Mouse (Mus musculus) gastrocnemius, postnatal 36 days (tissue): ENCODE results near the gene Elmo1. TPM values are rescaled to one million over a fixed set of nuclear protein-coding genes. Genes with fewer than 3 reads are reported as not detected.

Experiments used
- DNase-seq, 2 experiments: peaks; one replicate each; pipeline ENCODE4 v3.0.0; 2022
- intact Hi-C: fragments of 180-260 bp; cut with DNase I; formaldehyde crosslinking; loops from one replicate; pipeline ENCODE4 v1.15.1; 2025
- long read RNA-seq, 2 experiments: library from polyadenylated mRNA; stranded (forward); transcript quantifications; one replicate each; pipeline ENCODE4 v2.0.0; 2021
- total RNA-seq, 2 experiments: library from RNA; stranded (reverse); gene quantifications; 2 replicates each; pipeline ENCODE4 v1.2.3; 2021

Elmo1 gene
- 1 to 10 TPM; 4.3 to 5.2 TPM for total RNA-seq
- long read RNA-seq, experiment 1, full-length matches to known transcripts: 1 of 1 reads
- long read RNA-seq, experiment 1, partial matches to known transcripts: 0 of 1 reads
- long read RNA-seq, experiment 1, other reads (novel, unspliced or antisense): 0 of 1 reads
- long read RNA-seq, experiment 2, full-length matches to known transcripts: 1 of 2 reads
- long read RNA-seq, experiment 2, partial matches to known transcripts: 0 of 2 reads
- long read RNA-seq, experiment 2, other reads (novel, unspliced or antisense): 1 of 2 reads

GRCm38 (mm10) chr13:20090133-20090710, at the start of gene Elmo1:
Elmo1 (plus strand) TSS chr13:20090596.
- intact Hi-C loops: loop anchor here (5.0 kb wide), 1 partner anchor 97 kb away; no protein-coding TSS in a partner anchor
- peak; percentile 61 to 66 for DNase-seq

- DNase-seq: no peak
- intact Hi-C loops: loop anchor here (5.0 kb wide), 1 partner anchor 999 kb away; no protein-coding TSS in a partner anchor
Measured at GRCm38 (mm10) chr13:20041169-20041830, 49.1 kb upstream of the Elmo1 start.

- intact Hi-C loops: loop anchor here (5.0 kb wide), 1 partner anchor 1001 kb away; no protein-coding TSS in a partner anchor
- DNase-seq: no peak
Measured at GRCm38 (mm10) chr13:20042856-20043255, 47.5 kb upstream of the Elmo1 start.

GRCm38 (mm10) chr13:20045350-20045749, 45.0 kb upstream of the Elmo1 start:
- DNase-seq: no peak
- intact Hi-C loops: no loop called here

- DNase-seq: no peak
- intact Hi-C loops: no loop called here
Measured at GRCm38 (mm10) chr13:20045836-20046235, 44.6 kb upstream of the Elmo1 start.

GRCm38 (mm10) chr13:20046406-20046805, 44.0 kb upstream of the Elmo1 start:
- DNase-seq: no peak
- intact Hi-C loops: no loop called here

GRCm38 (mm10) chr13:20047926-20048836, 42.2 kb upstream of the Elmo1 start:
- no peak for DNase-seq
- intact Hi-C loops: no loop called here

GRCm38 (mm10) chr13:20048837-20049160, 41.6 kb upstream of the Elmo1 start:
- intact Hi-C loops: no loop called here
- DNase-seq: no peak

- DNase-seq: no peak
- intact Hi-C loops: no loop called here
Measured at GRCm38 (mm10) chr13:20049654-20050053, 40.7 kb upstream of the Elmo1 start.

GRCm38 (mm10) chr13:20050149-20050548, 40.2 kb upstream of the Elmo1 start:
- intact Hi-C loops: no loop called here
- DNase-seq: no peak

GRCm38 (mm10) chr13:20057926-20058325, 32.5 kb upstream of the Elmo1 start:
- DNase-seq: no peak
- intact Hi-C loops: no loop called here

- intact Hi-C loops: no loop called here
- no peak for DNase-seq
Measured at GRCm38 (mm10) chr13:20061031-20061430, 29.4 kb upstream of the Elmo1 start.

GRCm38 (mm10) chr13:20063331-20063730, 27.1 kb upstream of the Elmo1 start:
- DNase-seq: no peak
- intact Hi-C loops: no loop called here

GRCm38 (mm10) chr13:20072043-20072442, 18.4 kb upstream of the Elmo1 start:
- DNase-seq: no peak
- intact Hi-C loops: no loop called here

GRCm38 (mm10) chr13:20072994-20073393, 17.4 kb upstream of the Elmo1 start:
- intact Hi-C loops: no loop called here
- DNase-seq: no peak

GRCm38 (mm10) chr13:20076521-20076920, 13.9 kb upstream of the Elmo1 start:
- intact Hi-C loops: no loop called here
- DNase-seq: no peak

GRCm38 (mm10) chr13:20077237-20077636, 13.2 kb upstream of the Elmo1 start:
- intact Hi-C loops: no loop called here
- no peak for DNase-seq

GRCm38 (mm10) chr13:20090711-20091603, 561 bp downstream of the Elmo1 start:
- intact Hi-C loops: loop anchor here (5.0 kb wide), 1 partner anchor 96 kb away; no protein-coding TSS in a partner anchor
- peak; percentile 24 to 47 for DNase-seq

GRCm38 (mm10) chr13:20091604-20091926, 1.2 kb downstream of the Elmo1 start:
- intact Hi-C loops: loop anchor here (5.0 kb wide), 1 partner anchor 96 kb away; no protein-coding TSS in a partner anchor
- DNase-seq: no peak

GRCm38 (mm10) chr13:20092301-20092700, 1.9 kb downstream of the Elmo1 start:
- DNase-seq: no peak
- intact Hi-C loops: loop anchor here (5.0 kb wide), 1 partner anchor 95 kb away; no protein-coding TSS in a partner anchor
